Mouse (Mus musculus): Measurements from ENCODE around the gene Ift140.
"Not testable (repeated sequence)": the region's sequence is repeated elsewhere in the genome, so short reads cannot be mapped to it uniquely, and the experiment has no call there.

The Ift140 gene

DNA sequence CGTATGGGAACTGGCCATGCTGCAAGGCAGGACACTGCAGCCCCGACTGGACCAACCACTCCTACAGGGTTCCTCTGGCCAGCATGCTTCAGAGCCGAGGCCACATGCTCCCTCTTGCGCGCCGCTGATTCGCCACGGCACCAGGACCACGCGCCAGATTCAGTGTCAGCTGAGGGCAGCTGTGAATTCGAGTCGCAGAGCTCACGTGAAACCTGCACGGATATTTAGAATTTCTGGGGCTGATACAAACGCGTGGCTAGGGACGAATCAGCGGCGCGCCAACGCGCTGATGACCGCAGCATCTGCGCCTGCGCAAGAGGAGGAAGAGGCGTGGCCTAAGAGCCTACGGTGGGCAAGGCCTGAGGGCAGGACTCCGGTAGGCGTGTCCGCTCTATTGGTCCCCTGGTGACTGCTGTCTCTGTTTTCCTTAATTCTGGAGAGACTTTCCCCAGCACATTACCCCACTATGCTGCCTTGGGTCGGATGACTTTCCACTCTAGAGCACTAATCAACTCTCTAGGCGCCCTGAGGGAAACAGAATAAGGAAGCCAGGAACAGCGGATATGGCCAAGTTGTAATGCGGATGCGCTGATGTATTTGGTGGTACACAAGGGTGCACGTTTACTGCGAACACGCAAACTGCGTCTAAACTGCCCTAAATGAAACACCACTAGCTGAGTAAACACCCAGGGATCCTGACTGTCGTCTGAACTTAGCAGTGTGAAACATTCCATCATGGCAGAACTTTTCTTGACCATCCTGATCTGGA, 100.0 kb downstream of the Ift140 start, which contains the start of gene Telo2:
Gene Telo2, minus strand, starts transcription at position 304 of the 769 bp plus-strand sequence.
- in situ Hi-C loops (cut with MboI, MseI) = no loop called here

DNA sequence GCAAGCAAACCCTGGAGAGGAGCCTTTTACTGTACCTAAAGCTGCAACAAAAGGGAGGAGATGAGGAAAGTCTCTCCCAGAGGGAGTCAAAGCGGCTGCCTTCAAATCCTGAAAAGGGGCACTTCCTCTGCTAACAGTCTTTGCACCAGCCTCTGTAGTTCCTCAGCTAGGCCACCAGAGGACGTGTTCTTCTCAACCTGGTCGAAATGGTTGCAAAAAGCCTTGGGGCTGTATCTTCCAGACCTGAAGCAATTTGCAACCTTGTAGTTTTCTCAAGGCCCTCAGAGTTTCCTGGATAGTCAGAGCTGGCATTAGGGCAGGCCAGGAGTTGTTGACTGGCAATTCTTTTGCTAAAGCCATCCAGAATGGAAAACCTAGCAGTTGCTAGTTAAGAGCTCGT, 101.4 kb downstream of the Ift140 start:
- in situ Hi-C loops (cut with MboI, MseI) = no loop called here

GRCm38 (mm10) chr17:25120406-25120805, 104.5 kb downstream of the Ift140 start, which contains the start of gene Ptx4:
Ptx4 (plus strand) TSS chr17:25120760.
- in situ Hi-C loops (cut with MboI, MseI) = no loop called here

DNA sequence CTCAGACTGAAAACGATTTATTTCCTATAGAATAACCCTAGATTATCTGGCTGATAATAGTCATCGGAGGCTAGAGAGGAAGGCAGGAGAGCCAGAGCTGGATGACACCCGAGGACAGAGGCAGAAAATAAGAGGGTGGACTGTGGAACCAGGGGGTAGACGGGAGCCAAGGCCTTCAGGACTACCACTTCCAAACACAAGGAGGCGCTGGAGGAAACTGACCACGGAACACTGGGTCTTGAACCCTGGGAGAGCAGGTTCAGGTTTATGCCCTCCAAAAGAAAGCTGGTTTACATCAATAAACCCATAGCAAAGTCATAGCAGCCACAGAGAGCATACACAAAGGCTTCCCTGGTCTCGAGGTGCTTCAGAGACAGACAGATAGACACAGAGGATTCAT, 108.1 kb downstream of the Ift140 start:
- in situ Hi-C loops (cut with MboI, MseI) = no loop called here

DNA sequence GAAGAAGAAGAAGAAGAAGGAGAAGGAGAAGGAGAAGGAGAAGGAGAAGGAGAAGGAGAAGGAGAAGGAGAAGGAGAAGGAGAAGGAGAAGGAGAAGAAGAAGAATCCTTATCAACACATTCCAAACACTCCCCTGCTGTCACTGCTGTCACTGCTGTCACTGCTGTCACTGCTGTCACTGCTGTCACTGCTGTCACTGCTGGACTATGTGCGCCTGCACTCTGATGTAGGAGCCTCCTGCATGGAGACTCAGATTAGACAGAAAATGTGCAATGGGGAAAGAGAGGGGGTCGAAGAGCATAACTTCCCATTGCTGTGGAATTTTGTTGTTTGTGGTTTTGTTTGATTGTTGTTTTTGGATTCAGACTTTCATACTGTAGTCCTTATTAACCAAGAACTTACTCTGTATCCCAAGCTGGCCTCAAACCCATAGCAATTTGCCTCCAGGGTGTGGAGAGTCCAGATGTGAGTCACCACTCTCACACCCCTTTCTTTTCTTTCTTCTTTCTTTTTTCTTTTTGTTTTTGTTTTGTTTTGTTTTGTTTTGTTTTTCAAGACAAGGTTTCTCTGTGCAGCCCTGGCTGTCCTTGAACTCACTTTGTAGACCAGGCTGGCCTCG, 109.7 kb downstream of the Ift140 start:
- in situ Hi-C loops (cut with MboI, MseI) = not testable (repeated sequence)

- in situ Hi-C loops (cut with MboI, MseI) = no loop called here
These were observed 111.2 kb downstream of the Ift140 start for GRCm38 (mm10) chr17:25127079-25127478.

DNA sequence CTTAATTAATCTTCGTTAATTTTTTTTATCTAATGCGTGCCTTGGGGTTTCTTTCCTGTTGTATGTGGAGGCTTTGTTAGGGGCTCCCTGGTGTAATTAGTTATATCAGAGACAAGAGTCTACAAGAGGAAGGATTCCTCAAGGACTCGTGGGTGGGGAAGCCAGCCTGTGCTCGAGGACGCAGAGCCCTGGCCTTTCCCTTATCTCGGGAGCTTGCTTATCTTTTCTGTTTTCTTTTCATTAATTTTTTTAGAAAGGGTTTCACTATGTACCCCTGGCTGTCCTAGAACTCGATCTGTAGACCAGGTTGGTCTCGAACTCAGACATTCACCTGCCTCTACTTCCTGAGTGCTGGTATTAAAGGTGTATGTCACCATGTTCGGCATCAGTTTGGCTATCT, 111.8 kb downstream of the Ift140 start:
- in situ Hi-C loops (cut with MboI, MseI) = no loop called here

DNA sequence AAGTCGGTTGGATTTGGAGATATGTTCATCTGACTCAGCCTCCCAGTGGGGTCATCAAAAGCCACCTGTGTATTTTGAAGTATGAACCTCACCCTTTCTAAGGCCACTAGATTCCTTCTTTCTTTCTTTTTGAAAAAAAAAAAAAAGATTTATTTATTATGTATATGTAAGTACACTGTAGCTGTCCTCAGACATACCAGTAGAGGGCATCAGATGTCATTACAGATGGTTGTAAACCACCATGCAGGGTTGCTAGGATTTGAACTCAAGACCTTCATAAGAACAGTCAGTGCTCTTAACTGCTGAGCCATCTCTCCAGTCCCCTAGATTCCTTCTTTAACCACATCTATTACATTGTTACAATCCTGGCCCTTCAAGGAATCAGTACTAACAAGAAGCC, 114.2 kb downstream of the Ift140 start:
- in situ Hi-C loops (cut with MboI, MseI) = no loop called here

- in situ Hi-C loops (cut with MboI, MseI) = no loop called here
These were observed 117.4 kb downstream of the Ift140 start, which contains the start of gene Clcn7 for GRCm38 (mm10) chr17:25133275-25133698. Clcn7 (plus strand) TSS chr17:25133391.

GRCm38 (mm10) chr17:25135622-25136021, 119.7 kb downstream of the Ift140 start:
- in situ Hi-C loops (cut with MboI, MseI) = no loop called here

- in situ Hi-C loops (cut with MboI, MseI) = no loop called here
These were observed 122.9 kb downstream of the Ift140 start for GRCm38 (mm10) chr17:25138803-25139202.

GRCm38 (mm10) chr17:25139960-25140359, 124.1 kb downstream of the Ift140 start:
- in situ Hi-C loops (cut with MboI, MseI) = no loop called here

Measured in regulatory T cell (primary cell).